Mouse (Mus musculus) left cerebral cortex, postnatal 14 days (tissue): ENCODE data around the gene Il1rl2. TPM values are rescaled to one million over a fixed set of nuclear protein-coding genes. Genes with fewer than 3 reads are reported as not detected.
"Not testable (repeated sequence)": the region's sequence is repeated elsewhere in the genome, so short reads cannot be mapped to it uniquely, and the experiment has no call there.

ENCODE experiments used
- DNase-seq, 2 experiments: peaks; one replicate each; pipeline ENCODE4 v3.0.0; 2021 to 2022; ENCODE audit warnings: low spot score in 2 of 2, mixed read lengths in 1 of 2
- intact Hi-C: fragments of 180-260 bp; cut with DNase I; formaldehyde crosslinking; loops from one replicate; pipeline ENCODE4 v1.15.1; 2025
- long read RNA-seq, 2 experiments: library from polyadenylated mRNA; stranded (forward); transcript quantifications; one replicate each; pipeline ENCODE4 v2.0.0; 2021
- total RNA-seq, 2 experiments: library from RNA; stranded (reverse); gene quantifications; 2 replicates each; pipeline ENCODE4 v1.2.3; 2021

Il1rl2 gene
- total RNA-seq: 1 to 10 TPM in 1 of 2 experiments, under 1 TPM in 1; 0.77 to 1.3 TPM
- long read RNA-seq, experiment 1: 0 reads
- long read RNA-seq, experiment 2: 0 reads

DNA sequence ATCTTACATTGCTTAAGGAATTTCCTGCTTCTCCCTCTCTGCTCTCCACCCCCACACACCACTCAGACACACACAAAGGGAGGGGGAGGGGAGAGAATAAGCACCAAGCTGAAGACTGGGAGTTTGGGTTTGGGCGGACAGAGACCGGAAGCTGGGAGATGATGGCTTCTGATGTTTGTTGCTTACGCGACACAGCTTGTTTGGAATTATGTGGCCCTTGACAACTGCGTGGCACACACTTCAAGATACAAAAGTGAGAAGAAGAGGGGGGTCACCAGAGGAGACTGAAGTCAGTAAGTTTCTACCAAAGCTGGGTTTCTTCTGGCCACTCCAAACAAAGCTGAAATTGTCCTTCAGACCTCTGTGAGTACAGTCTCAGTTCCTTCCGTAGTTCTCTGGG, at the start of gene Il1rl2:
Gene Il1rl2, plus strand, starts transcription at position 154 of the 400 bp plus-strand sequence.
- intact Hi-C loops: no loop called here
- DNase-seq: peak in 1 of 2 experiments; percentile 44

DNA sequence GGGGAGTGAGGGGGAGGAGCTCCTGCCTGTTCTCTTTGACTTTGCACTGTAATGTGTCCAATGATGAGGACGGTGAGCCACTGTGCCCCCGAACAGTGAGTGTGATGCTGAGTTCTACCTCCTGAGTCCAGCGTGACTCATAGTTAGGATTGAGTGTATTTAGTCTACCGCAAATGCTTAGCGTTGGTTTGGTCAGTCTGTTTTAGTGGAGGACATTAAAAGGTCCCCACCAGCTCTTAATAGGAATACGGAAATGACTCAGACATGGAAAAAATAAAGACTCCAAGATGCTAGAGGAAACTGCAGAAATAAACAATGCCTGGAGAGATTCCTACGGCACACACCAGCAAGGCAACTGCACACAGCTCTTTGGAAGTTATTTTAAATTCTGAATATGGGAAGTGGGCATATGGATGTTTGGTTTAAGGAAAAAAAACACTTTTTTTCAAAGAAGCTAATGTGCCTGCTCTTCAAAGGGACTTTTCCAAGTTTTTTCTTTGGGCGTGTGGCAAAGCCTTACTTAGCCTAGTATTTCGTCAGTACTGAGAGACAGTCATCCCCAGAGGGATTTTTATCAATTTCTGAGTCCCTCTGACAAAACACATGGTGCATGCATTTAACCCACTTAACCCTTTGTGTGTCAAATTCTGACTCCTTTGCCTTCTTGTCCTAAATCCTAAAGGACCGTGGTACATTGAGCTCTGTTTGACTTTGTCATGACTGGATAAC, 49.0 kb upstream of the Il1rl2 start:
- intact Hi-C loops: no loop called here
- no peak for DNase-seq

DNA sequence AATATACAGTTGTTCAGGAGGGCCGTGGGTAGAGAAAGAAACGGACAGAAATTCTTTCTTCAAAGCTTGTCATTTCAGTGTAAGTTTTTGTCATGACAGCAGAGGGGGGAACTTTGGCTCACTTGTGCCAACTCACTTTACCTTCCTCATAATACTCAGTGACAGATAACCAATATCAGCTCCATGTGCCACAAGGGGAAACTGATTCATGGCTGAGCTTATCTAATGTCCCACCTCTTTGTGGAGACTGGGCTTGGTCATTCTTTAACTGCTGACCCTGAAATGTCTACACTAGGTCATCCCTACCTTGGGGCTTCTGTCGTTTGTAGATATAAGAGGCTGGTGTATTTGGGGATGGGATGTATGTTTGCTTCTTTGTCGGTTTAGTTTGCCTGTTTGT, 46.5 kb upstream of the Il1rl2 start:
- no peak for DNase-seq
- intact Hi-C loops: no loop called here

DNA sequence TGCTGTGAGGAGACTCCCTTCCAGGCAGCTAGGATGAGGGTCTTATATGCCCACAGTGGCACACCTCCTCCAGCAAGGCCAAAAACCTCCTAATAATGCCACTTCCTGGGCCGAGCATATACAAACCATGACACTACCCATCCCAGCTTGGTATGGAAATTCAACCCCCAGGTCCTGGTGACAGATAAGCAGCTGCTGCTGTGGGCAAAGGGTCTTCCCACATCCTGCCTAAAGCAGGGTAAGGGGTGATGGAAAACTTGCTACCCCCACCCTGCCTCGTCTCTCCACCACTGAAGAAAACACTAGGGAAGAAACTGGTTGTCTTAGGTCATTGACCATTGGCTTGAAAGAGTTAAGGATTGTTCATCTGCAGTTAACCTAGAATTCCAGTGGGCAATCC, 45.7 kb upstream of the Il1rl2 start:
- DNase-seq: no peak
- intact Hi-C loops: no loop called here

DNA sequence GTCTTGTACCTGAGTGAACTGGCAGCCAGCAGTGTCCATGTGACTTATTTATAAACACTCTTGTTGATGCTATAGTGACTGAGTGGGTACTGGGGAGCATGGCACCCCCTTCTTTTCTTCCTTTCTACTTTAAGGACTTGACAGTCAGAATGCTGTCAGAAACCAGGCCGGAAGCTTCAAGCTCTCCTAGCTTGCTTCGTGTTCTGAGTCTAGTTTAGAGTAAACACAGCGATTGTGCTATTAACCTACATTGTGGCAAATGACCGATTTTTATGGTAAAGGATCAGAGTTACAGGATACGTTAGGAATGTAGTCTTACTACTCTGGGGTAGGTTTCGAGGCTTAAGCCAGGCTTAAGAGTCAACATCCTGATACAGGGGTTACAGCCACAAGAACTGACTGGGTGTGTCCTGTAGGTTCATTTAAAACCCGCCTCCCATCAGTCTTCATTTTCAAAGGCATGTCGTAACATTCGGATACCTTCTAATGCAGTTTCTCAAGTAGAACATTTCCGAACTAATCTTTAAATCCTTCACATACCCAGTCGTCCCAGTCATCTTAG, 45.1 kb upstream of the Il1rl2 start:
- intact Hi-C loops: no loop called here
- DNase-seq: no peak

DNA sequence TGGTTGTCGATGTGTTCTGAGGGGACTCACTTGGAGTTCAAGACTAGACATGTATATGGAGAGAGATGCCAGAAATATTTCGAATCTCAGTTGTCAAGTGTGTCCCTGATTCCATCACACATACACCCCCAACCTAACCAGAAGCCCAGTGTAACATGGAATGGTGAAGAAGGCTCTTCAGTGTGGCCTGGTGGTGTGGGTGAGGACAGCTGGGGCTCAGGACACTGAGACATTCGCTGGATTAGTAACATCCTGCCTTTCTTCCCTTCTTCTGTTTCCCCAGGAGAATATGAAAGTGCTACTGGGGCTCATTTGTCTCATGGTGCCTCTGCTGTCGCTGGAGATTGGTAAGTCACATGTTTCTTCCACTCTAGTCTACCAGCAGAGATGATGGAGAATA, 42.5 kb upstream of the Il1rl2 start:
- intact Hi-C loops: no loop called here
- DNase-seq: no peak

DNA sequence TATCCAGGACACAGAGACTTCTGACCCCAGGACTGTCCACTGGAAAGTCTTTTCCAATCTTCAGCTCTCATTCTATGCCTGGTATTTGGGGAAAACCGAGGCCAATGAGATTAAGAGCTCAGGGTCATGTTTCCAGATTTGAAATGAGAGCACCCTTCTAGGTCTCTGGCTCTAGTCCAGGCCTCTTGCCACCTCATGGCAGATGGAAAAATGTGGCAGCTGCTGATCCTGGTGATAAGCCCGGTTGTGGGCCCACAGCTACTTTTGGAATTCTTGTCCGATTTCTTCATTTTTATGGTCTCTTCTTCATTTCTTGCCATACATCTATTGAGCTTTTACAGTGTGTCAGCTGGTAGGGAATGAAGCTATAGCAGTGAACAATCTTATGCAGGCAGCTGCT, 42.0 kb upstream of the Il1rl2 start:
- intact Hi-C loops: no loop called here
- no peak for DNase-seq

DNA sequence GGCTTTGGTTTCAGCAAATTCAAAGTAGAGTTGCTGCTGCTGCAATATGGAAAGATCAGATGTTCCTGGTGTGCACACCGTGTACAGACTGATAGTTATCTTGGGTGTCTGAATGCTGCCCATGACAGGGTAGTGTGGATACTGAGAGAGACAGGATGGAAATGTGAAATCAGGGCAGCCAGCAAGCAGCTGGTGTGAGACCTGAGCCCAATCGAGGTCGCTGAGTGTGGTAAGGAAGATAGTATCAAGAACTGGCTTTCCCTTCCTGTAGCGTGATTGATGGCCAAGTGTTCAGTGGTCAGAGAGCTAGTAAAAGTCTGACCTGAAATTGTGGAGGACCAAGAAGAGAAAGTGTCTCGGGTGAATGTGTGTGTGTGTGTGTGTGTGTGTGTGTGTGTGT, 40.4 kb upstream of the Il1rl2 start:
- no peak for DNase-seq

DNA sequence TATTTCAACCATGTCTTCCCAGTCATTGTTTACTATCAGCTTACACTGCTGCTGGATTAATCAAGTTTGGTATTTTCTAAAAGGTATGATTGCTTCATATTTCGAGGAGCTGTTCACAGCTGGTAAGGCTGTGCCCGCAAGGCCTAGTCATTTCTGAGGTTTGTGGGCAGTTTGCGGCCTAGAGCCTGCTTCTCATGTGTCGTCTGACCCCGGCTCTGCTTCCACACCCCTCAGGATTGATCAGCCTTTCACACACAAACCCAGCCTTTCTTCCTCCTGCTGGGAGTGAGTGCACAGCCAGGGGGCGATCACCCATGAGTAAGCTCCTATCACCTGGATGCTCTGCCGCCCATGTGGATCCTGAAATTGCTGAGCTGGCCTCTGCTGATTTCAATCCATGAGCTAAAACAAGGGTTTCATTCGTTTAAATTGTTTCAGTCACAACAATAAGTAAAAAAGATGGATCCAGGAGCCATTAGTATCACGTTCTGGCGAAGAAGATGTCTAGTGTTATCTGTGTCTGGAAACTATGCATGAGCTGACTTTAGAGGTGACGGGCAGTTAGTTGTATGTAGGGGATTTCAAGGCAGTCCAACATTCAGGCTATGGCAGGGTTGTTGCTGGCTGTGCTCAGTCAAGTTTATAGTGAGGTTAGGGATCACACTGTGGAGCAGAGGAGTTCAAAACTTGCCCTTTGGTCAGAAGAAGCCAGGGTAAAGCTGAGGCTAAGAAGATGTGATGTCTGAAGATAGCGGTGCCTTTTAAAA, 33.7 kb upstream of the Il1rl2 start:
- intact Hi-C loops: no loop called here
- DNase-seq: no peak

More for the DNA sequence above, 40.4 kb upstream of the Il1rl2 start:
- intact Hi-C loops: no loop called here

DNA sequence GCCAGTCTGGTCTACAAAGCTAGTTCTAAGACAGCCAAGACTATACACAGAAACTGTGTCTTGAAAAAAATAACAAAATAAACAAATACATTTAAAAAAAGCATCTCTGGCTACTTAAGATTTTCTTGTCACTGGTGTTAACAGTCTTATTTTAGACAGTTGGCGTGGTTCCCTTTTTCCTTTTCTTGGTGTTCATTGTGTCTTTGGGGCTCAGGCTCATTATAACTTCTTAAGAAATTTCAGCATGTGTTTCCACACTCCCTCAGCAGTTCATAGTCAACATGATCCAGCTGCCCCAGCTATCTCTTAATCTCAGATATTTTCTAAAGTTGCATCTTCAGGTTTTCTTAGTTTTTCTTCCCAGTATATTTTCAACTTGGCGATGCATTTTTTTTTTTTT, 32.2 kb upstream of the Il1rl2 start:
- DNase-seq: no peak
- intact Hi-C loops: no loop called here

DNA sequence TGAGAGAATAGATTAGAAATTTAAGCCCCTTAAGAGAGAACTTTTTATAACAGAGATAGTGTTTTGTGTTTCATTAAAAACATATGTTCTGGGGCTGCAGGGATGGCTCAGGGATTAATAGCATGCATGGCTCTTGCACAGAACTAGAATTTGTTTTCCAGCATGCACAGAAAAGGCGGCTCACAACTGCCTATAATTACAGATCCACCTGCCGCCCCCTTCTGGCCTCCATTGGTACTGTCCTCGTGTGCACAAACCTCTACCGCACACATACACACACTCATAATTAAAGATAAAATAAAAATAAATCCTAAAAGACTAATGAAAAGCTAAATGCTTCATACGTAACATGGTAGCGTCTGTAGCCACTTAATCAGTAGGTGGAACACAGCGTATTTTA, 30.5 kb upstream of the Il1rl2 start:
- DNase-seq: no peak
- intact Hi-C loops: no loop called here

DNA sequence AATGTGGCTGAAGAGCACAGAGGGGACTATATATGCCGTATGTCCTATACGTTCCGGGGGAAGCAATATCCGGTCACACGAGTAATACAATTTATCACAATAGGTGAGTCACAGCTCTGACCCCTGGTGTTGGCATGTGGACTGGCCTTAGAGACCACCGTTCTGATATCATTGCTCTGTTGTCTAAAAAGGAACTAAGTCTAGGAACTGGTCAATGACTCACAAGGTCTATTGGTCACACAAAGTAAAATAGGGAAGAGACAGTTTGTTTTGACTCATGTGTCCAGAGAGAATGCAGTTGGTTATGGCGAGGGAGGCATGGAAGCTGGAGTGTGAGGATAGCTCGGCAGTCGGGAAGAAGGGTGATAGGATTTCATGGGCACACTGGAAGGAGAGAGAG, 29.6 kb upstream of the Il1rl2 start:
- DNase-seq: no peak
- intact Hi-C loops: no loop called here

DNA sequence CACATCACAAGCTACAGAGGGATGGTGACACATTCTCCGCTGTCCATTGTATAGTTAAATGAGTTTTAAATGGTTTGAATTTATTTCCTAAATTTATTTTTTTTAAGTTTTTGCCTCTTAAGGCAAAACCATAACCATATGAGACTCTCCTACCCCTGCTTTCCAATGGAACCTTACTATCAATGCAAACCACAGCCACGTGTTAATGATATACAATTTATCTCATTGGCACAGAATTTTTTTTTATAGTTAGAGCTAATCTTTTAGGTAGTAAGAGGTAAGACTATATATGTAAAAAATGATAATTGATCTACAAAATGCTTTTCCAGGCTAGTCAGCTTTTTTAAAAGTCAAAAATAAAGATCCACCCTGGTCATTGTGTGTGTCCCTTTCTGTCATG, 26.4 kb upstream of the Il1rl2 start:
- intact Hi-C loops: no loop called here
- DNase-seq: no peak

DNA sequence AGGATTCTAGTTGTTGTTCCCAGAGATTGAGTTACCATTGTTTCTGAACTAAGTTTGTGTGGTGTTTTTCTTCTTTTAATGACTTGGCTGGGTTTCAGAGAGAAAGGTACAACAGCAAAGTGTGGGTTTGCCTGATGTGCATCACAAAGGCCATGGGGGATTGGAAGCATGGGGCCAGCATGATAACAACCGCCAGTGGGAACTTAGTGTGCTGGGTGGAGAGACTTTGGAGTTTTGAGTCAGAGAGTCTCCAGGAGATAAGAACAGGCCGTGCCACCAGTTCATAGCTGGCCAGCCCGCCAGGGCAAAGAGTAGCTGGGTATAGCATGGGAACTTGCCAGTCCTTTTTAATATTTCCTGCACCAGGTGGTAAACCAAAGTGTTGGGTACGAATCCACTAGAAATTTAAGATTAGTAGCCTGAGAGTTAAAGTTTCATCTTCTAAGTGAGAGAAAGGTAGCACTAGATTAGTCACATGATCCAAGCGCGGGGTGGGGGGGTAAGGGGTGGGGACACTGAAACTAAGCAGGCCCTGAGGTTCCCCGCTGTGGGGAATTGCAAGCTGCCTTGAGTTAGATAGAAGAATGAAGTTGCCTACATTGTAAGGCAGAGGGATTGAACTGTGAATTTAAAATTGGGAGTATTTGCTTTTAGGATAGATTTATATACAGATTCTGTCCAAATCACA, 21.1 kb upstream of the Il1rl2 start:
- no peak for DNase-seq
- intact Hi-C loops: no loop called here

DNA sequence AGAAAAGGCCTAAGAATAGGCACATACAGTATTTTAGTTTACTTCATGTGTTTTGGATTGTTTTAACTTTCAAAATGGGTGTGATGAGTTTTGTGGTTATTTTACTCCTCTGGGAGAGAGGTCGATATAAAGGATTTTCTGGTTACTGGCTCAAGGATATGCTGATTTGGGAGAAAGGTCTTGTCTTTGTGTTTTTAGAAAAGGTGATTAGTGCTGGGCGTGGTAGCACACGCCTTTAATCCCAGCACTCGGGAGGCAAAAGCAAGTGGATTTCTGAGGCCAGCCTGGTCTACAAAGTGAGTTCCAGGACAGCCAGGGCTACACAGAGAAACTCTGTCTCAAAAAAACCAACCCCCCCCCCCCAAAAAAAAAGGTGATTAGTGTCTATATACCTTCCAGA, 20.1 kb upstream of the Il1rl2 start:
- DNase-seq, intact Hi-C loops: not testable (repeated sequence)

DNA sequence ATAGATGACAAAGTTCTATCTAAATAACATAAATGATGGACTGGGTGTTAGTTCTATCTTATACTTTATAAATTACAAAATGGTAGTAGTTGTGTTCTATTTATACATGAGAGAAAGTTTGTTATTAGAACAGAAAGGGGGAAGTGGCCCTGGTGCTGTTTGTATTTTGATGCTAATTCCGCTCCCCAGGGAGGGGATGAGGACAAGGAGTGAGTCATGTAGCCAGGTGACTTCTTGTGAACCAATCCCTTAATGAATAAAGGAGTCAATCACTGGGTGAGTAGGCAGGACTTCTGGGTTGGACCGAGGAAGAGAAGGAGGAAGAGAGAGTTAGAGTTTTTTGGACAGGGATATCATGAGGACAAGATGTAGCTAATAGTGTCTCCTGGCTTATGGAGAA, 18.3 kb upstream of the Il1rl2 start:
- DNase-seq: no peak
- intact Hi-C loops: no loop called here

DNA sequence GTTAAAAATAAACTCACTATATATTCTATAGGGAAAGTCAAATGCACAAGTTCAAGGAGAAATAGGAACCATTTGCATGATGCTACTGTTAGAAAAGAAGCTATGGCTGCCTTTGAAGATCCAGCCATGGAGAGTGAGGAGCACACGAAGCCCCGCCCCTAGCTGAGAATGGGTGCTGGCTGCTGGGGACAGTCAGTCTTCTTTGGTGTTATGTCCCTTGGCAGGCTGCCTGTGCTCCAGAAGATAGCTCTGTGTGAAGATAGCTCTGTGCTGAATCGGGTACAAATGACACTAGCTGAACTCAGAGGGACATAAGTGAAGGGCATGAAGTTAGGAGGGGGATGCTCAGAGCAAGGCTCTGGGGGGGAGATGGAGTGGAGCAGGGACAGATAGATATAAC, 13.3 kb upstream of the Il1rl2 start:
- DNase-seq: no peak
- intact Hi-C loops: no loop called here

DNA sequence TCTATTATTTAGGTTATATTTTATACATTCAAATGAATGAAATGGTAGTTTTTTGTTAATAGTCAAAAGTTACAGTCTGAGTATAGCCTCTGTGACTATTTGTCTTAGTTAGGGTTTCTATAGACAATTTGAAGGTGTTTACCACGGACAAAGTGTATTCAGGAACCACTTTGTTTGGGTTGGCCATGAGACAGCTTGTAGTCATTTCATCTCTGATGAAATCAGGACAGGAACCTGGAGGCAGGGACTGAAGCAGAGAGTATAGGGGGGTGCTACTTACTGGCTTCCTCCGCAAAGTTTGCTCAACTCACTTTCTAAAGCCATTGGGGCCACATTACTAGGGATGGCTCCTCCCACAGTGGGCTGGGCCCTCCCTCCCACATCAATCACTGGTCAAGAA, 12.8 kb upstream of the Il1rl2 start:
- DNase-seq: no peak
- intact Hi-C loops: no loop called here

DNA sequence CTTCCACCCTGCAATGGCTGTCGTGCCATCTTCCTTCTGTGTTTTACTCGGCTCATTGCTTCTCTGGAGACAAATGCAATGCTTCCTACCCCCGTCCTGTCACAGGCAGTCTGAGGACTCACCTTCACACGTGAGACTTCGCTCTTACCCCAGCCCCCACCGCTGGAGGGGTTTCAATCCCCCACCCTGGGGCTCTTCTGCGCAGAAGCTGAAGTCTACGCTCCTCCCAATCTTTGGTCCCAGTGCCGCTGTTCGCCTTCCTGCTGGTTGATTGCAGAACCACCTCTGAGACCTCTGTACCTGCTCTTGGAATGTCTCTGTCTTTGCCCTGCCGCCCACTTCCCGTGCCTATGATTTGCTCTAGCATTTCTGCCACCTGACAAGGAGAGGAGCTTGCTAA, 10.4 kb upstream of the Il1rl2 start:
- intact Hi-C loops: no loop called here
- no peak for DNase-seq

DNA sequence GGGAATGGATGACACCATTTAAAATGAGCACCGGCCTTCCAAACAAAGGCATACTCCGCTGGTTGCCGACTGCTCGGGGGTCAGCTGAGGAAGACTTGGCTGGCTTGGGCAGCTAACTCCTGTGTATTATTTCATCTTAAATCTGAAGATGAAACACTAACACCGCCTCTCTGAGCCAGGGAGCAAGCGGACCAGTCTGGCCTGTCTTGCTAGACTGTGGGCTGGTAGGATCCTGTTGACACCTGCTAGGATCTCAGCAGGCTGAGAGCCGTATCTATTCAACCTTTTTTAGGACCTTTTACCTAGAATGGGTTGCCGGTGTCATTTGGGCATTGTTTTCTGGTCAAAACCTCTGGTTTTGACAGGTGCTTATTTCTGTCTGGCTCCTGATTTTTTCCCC, 6.8 kb upstream of the Il1rl2 start:
- no peak for DNase-seq
- intact Hi-C loops: no loop called here
